Mouse (Mus musculus) forebrain, embryonic 13.5 days (tissue): Measurements from ENCODE around the gene Tnfaip2. TPM values are rescaled to one million over a fixed set of nuclear protein-coding genes. Genes with fewer than 3 reads are reported as not detected.

Experiments used
- ATAC-seq: fragments of 200-750 bp; cut with Nextera tagmentation; 2 replicates; pipeline ENCODE4 v1.8.0; 2017
- H3K27ac ChIP-seq: fragments of 300-500 bp; sonication (generic); 2 replicates; pipeline ENCODE4 v1.5.1; 2015; ENCODE audit warnings: inconsistent platforms, mild to moderate bottlenecking, moderate library complexity
- H3K27me3 ChIP-seq: fragments of 300-500 bp; sonication (generic); 2 replicates; pipeline ENCODE4 v1.6.1; 2015; ENCODE audit warnings: mild to moderate bottlenecking, inconsistent platforms
- H3K36me3 ChIP-seq: fragments of 300-500 bp; sonication (generic); 2 replicates; pipeline ENCODE4 v1.6.1; 2015; ENCODE audit warnings: mild to moderate bottlenecking, inconsistent platforms; ENCODE audit not compliant: poor library complexity, severe bottlenecking
- H3K4me1 ChIP-seq: fragments of 300-500 bp; sonication (generic); 2 replicates; pipeline ENCODE4 v1.6.1; 2015; ENCODE audit warnings: inconsistent platforms
- H3K4me2 ChIP-seq: fragments of 300-500 bp; sonication (generic); 2 replicates; pipeline ENCODE4 v1.6.1; 2015; ENCODE audit warnings: inconsistent platforms, mild to moderate bottlenecking, moderate library complexity
- H3K4me3 ChIP-seq: fragments of 300-500 bp; sonication (generic); 2 replicates; pipeline ENCODE4 v1.5.1; 2015; ENCODE audit warnings: mild to moderate bottlenecking, inconsistent platforms
- H3K9ac ChIP-seq: fragments of 300-500 bp; sonication (generic); 2 replicates; pipeline ENCODE4 v1.6.1; 2015; ENCODE audit warnings: mild to moderate bottlenecking, inconsistent platforms
- H3K9me3 ChIP-seq: fragments of 300-500 bp; sonication (generic); replicated peaks from 2 replicates; pipeline ENCODE4 v1.6.1; 2016; ENCODE audit warnings: inconsistent platforms
- WGBS: fragments of 180-500 bp; shearing (Covaris S2); methylation state at CpG from one replicate; pipeline ENCODE4 v1.1.7; 2015; 5-methylcytosine and 5-hydroxymethylcytosine counted together
- polyA plus RNA-seq: library from polyadenylated mRNA; unstranded; fragments of >200 nt; fragmentation: Nextera tagmentation; extraction: Ambion mirVana; gene quantifications from 2 replicates; pipeline ENCODE4 v1.2.1, GENCODE M21; 2015

The Tnfaip2 gene
- 0.60 and 1.2 TPM in 2 replicates for polyA plus RNA-seq

GRCm38 (mm10) chr12:111442309-111443010 is at the start of gene Tnfaip2:
Tnfaip2 (plus strand) TSS chr12:111442469.
- no peaks in the 10 kb centered on the region for H3K9me3 ChIP-seq
- H3K4me2 ChIP-seq = peak within 1 kb of the TSS; percentile 59
- H3K4me1 ChIP-seq = peaks cover 23% of the 10 kb centered on the region
- WGBS = under 1% methylated on average over 48 of the region's 48 CpGs
- peaks cover 93% of the 10 kb centered on the region for H3K27me3 ChIP-seq
- peak; percentile 70 for ATAC-seq
- peak within 1 kb of the TSS; percentile 34; the same call in 1 of the 2 replicates for H3K9ac ChIP-seq
- no peak within 1 kb of the TSS for H3K27ac ChIP-seq
- H3K36me3 ChIP-seq = no peaks in the 10 kb centered on the region
- peak within 1 kb of the TSS; percentile 32 for H3K4me3 ChIP-seq

DNA sequence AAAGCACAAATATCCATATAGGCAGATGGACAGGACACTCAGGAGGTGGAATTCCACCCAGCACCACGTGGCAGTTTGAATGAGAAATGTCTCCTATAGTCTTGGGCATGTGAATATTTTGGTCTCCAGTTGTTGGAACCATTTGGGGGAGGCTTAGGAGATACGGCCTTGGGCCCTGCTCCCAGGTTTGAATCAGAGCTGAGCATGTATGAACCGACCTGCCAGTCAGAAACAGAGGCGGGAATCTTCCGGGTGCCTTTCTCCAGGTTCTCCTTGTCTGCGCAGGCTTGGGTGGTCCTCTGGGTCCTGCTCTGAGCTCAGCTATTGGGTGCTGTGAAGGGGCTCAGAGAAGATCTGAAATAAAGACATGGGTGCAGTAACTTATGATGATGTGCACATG is 48.3 kb upstream of the Tnfaip2 start:
- Histone ChIP-seq H3K36me3 (no peaks in the 10 kb centered on the region), H3K9me3 (no peaks in the 10 kb centered on the region), H3K27ac (no peak overlapping the region), H3K27me3 (no peaks in the 10 kb centered on the region), H3K4me3 (no peak overlapping the region), H3K9ac (no peak overlapping the region), H3K4me1 (no peaks in the 10 kb centered on the region), H3K4me2 (no peak overlapping the region)
- 83% methylated on average over 6 of the region's 6 CpGs for WGBS
- no peak for ATAC-seq

DNA sequence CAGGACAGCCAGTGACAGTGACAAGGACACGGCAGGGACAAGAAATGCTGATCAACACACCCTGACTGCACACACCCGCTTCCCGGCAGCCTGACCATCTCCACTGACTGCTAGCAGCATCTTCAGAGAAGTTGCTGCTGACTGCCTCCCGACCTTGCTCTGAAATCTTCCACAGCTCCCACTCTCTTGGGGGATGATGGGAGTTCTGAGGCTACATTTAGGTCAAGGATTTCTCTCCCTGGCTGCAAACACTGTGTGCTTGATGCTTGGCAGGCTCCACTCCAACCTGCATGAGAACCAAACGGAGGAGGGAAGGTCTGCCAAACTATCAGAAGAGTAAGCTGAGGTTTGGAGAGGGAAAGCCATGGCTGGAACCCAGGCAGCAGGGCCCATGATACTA is 45.3 kb upstream of the Tnfaip2 start:
- H3K9ac ChIP-seq = no peak overlapping the region
- H3K4me2 ChIP-seq = no peak overlapping the region
- H3K27ac ChIP-seq = no peak overlapping the region
- H3K4me1 ChIP-seq = no peaks in the 10 kb centered on the region
- peaks cover 5% of the 10 kb centered on the region; the same call in 1 of the 2 replicates for H3K27me3 ChIP-seq
- no peak overlapping the region for H3K4me3 ChIP-seq
- H3K9me3 ChIP-seq = no peaks in the 10 kb centered on the region
- WGBS = 70% methylated on average over 5 of the region's 5 CpGs
- H3K36me3 ChIP-seq = no peaks in the 10 kb centered on the region
- ATAC-seq = no peak

- H3K27ac ChIP-seq = no peak overlapping the region
- peak; percentile 77; the same call in 1 of the 2 replicates for ATAC-seq
- H3K27me3 ChIP-seq = peaks cover 20% of the 10 kb centered on the region
- no peak overlapping the region for H3K9ac ChIP-seq
- 25% methylated on average over 15 of the region's 15 CpGs for WGBS
- H3K36me3 ChIP-seq = no peaks in the 10 kb centered on the region
- H3K4me3 ChIP-seq = no peak overlapping the region
- no peaks in the 10 kb centered on the region for H3K9me3 ChIP-seq
- H3K4me1 ChIP-seq = peaks cover 2% of the 10 kb centered on the region; the same call in 1 of the 2 replicates
- H3K4me2 ChIP-seq = no peak overlapping the region
Observed at GRCm38 (mm10) chr12:111401454-111402184, 40.6 kb upstream of the Tnfaip2 start.

DNA sequence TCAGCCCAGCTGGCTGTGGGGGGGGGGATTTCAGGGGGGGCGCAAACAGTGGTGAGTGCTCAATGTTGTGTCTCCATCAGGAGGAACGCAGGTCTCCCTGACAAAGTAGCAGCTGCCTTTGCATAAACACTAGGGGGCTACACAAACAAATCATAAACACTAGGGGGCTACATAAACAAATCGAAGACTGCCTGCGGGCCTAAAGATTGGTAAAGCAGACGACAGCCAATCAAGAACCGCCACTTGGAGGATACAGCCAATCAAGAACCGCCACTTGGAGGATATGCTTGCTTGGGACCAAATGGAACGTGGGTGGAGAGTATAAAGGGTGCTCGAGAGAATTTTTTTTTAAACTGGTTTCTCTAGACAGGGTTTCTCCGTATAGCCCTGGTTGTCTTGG is 37.4 kb upstream of the Tnfaip2 start:
- Histone ChIP-seq H3K4me3 (no peak overlapping the region), H3K27ac (no peak overlapping the region), H3K9ac (no peak overlapping the region), H3K27me3 (peaks cover 39% of the 10 kb centered on the region), H3K4me1 (peaks cover 18% of the 10 kb centered on the region), H3K4me2 (no peak overlapping the region), H3K9me3 (no peaks in the 10 kb centered on the region), H3K36me3 (no peaks in the 10 kb centered on the region)
- 68% methylated on average over 10 of the region's 10 CpGs for WGBS
- no peak for ATAC-seq

DNA sequence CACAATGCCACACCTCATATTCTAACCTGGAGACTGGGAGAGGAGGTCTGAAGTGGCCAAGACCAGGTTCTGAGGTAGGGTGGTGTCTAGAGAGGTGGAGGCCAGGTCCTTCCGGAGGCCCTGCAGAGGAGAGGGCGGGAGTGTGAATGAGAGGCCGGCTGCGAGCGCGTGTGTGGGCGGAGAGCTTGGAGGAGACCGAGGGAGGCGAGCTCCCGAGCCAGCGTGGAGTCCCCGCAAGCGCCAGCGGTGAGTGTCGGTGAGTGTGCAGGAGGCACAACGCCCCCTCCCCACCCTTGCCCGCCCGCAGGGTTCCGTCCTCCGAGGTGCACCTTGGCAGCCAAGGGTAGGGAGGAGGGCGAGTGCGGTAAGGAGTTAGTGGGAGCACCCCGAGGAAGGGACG is 35.6 kb upstream of the Tnfaip2 start, which contains the start of gene Lbhd2:
TSS of gene Lbhd2 (plus strand) at position 188 of the 400 bp plus-strand sequence.
- no peak within 1 kb of the TSS for H3K9ac ChIP-seq

GRCm38 (mm10) chr12:111409583-111409982 is 32.7 kb upstream of the Tnfaip2 start:
- ATAC-seq = peak; percentile 44; the same call in 1 of the 2 replicates
- Histone ChIP-seq H3K9ac (no peak overlapping the region), H3K27ac (no peak overlapping the region), H3K4me2 (no peak overlapping the region), H3K4me3 (no peak overlapping the region), H3K36me3 (no peaks in the 10 kb centered on the region), H3K27me3 (peaks cover 30% of the 10 kb centered on the region), H3K9me3 (no peaks in the 10 kb centered on the region), H3K4me1 (peaks cover 31% of the 10 kb centered on the region)
- WGBS = 5% methylated on average over 5 of the region's 5 CpGs

More for the DNA sequence above, 35.6 kb upstream of the Tnfaip2 start, which contains the start of gene Lbhd2:
- Histone ChIP-seq H3K9me3 (no peaks in the 10 kb centered on the region), H3K4me3 (no peak within 1 kb of the TSS), H3K4me2 (peak within 1 kb of the TSS; percentile 44), H3K36me3 (no peaks in the 10 kb centered on the region), H3K4me1 (peaks cover 24% of the 10 kb centered on the region), H3K27me3 (peaks cover 38% of the 10 kb centered on the region), H3K27ac (no peak within 1 kb of the TSS)
- 6% methylated on average over 20 of the region's 24 CpGs for WGBS
- no peak for ATAC-seq

DNA sequence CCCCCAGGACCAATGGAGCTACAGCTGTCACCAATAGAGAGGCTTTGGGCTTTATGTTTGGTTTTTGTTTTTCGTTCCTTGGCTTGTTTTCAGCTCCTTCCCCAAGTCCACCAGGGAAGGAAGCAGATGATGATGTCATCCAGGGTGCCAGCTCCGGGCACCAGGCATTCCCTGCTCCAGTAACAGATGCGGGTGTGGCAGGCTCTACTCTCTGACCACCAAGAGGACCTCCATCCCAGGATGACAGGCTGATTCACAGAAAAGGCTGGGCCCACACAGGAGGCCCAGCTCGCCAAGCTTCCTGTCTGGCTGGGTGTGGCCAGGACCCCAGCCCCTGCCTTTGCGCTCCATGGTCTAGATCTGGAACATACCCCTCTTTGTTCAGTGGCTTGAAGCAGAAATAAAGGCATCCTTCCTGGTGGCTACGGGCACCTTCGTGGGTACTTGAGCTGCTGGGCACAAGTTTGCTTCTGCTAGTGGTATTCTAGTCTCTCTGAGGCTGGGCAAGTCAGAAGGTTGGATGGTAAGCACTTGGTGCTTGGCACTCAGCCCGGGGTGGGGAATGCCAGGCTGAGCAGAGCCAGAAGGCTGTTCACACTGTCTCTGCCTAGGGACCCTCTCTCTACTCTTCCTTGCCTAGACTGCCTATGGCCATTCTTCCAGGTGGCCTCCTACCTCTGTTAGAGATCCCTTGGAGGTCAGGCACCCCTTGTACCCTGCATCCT is 30.5 kb upstream of the Tnfaip2 start:
- no peaks in the 10 kb centered on the region for H3K9me3 ChIP-seq
- no peak overlapping the region for H3K27ac ChIP-seq
- peaks cover 17% of the 10 kb centered on the region for H3K27me3 ChIP-seq
- H3K36me3 ChIP-seq = no peaks in the 10 kb centered on the region
- no peak for ATAC-seq
- H3K4me3 ChIP-seq = no peak overlapping the region
- WGBS = 73% methylated on average over 8 of the region's 8 CpGs
- H3K4me1 ChIP-seq = peaks cover 31% of the 10 kb centered on the region
- H3K9ac ChIP-seq = no peak overlapping the region
- no peak overlapping the region for H3K4me2 ChIP-seq

DNA sequence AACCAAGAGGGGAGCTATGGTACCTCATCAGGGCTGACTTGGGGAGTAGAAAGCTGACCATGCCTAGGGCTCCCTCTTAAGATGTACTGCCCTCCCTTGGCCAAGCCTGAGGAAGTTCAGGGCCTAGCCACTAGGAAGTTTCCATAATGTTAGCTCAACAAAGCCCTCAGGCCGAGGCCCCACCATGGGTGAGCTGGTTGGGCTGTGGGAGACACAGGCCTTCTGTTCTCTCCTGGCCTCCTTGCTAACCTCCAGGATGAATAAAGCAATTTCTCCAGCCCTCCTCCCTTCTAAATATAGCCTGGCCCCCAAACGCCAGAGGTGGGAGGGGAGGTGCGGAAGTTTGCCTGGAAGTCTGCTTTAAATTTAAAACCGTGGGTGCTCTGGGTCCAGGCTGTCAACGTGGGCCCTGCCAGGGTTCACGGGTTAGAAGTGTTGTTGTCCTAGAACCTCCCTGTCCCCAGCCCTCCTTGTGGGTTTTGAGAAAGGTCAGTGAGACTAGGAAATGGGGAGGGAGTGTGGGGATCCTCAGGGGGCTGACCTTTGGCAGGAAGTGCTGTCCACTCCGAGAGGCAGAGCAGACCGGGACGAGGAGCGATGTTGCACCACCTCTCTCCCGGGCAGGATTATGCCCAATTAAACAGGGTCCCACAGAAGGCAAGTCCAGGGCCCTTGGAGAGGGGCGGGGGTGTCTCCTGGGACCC is 29.5 kb upstream of the Tnfaip2 start:
- H3K4me1 ChIP-seq = peaks cover 35% of the 10 kb centered on the region
- H3K4me2 ChIP-seq = peak overlapping the region; percentile 54
- H3K9me3 ChIP-seq = no peaks in the 10 kb centered on the region
- peak overlapping the region; percentile 35 for H3K4me3 ChIP-seq
- no peaks in the 10 kb centered on the region for H3K36me3 ChIP-seq
- no peak overlapping the region for H3K27ac ChIP-seq
- no peak for ATAC-seq
- H3K9ac ChIP-seq = peak overlapping the region; percentile 55
- 22% methylated on average over 12 of the region's 12 CpGs for WGBS
- H3K27me3 ChIP-seq = peaks cover 7% of the 10 kb centered on the region

GRCm38 (mm10) chr12:111413300-111413699 is 29.0 kb upstream of the Tnfaip2 start:
- Histone ChIP-seq H3K4me2 (peak overlapping the region; percentile 54), H3K36me3 (no peaks in the 10 kb centered on the region), H3K4me3 (peak overlapping the region; percentile 35), H3K27ac (no peak overlapping the region), H3K4me1 (peaks cover 35% of the 10 kb centered on the region), H3K9me3 (no peaks in the 10 kb centered on the region), H3K9ac (peak overlapping the region; percentile 55), H3K27me3 (peaks cover 2% of the 10 kb centered on the region; the same call in 1 of the 2 replicates)
- ATAC-seq = peak; percentile 79
- 1% methylated on average over 21 of the region's 21 CpGs for WGBS
